Mouse (Mus musculus) intestine, postnatal 0 days (tissue): Measurements from ENCODE around the gene Hist3h2ba. TPM values are rescaled to one million over a fixed set of nuclear protein-coding genes. Genes with fewer than 3 reads are reported as not detected.

Experiments used
- ATAC-seq: fragments of 200-750 bp; cut with Nextera tagmentation; 2 replicates; pipeline ENCODE4 v1.8.0; 2017; ENCODE audit warnings: mild to moderate bottlenecking, moderate TSS enrichment, moderate library complexity
- H3K27ac ChIP-seq: fragments of 300-500 bp; sonication (generic); 2 replicates; pipeline ENCODE4 v1.5.1; 2014; ENCODE audit warnings: mild to moderate bottlenecking, low read depth, low read length, moderate library complexity
- H3K27me3 ChIP-seq: fragments of 300-500 bp; sonication (generic); replicated peaks from 2 replicates; pipeline ENCODE4 v1.6.1; 2014; ENCODE audit warnings: low read length, mixed read lengths; ENCODE audit not compliant: control insufficient read depth, insufficient read depth
- H3K36me3 ChIP-seq: fragments of 300-500 bp; sonication (generic); 2 replicates; pipeline ENCODE4 v1.6.1; 2014; ENCODE audit warnings: mild to moderate bottlenecking, moderate library complexity; ENCODE audit not compliant: control insufficient read depth, insufficient read depth
- H3K4me1 ChIP-seq: fragments of 300-500 bp; sonication (generic); replicated peaks from 2 replicates; pipeline ENCODE4 v1.6.1; 2014; ENCODE audit warnings: antibody characterized with exemption, low read length, mixed read lengths; ENCODE audit not compliant: control insufficient read depth, insufficient read depth
- H3K4me2 ChIP-seq: fragments of 300-500 bp; sonication (generic); replicated peaks from 2 replicates; pipeline ENCODE4 v1.6.1; 2014; ENCODE audit warnings: low read depth, mild to moderate bottlenecking, moderate library complexity
- H3K4me3 ChIP-seq: fragments of 300-500 bp; sonication (generic); 2 replicates; pipeline ENCODE4 v1.5.1; 2014; ENCODE audit warnings: low read depth, low read length
- H3K9ac ChIP-seq: fragments of 300-500 bp; sonication (generic); 2 replicates; pipeline ENCODE4 v1.6.1; 2014; ENCODE audit warnings: mild to moderate bottlenecking, low read depth, low read length
- H3K9me3 ChIP-seq: fragments of 300-500 bp; sonication (generic); 2 replicates; pipeline ENCODE4 v1.6.1; 2016; ENCODE audit warnings: mixed run types; ENCODE audit not compliant: control insufficient read depth
- CTCF ChIP-seq: sonication (generic); IDR thresholded peaks from 2 replicates; pipeline ENCODE4 v1.5.1; 2016; ENCODE audit warnings: low read depth, mild to moderate bottlenecking, control low read depth, antibody characterized with exemption, moderate library complexity
- WGBS: fragments of 180-500 bp; shearing (Covaris S2); extraction: QIAGEN DNeasy Blood & Tissue Kit; methylation state at CpG from one replicate; pipeline ENCODE4 v1.1.7; 2014; 5-methylcytosine and 5-hydroxymethylcytosine counted together
- microRNA-seq: library from miRNA; unstranded; fragments of <30 nt; microRNA quantifications from one replicate; pipeline ENCODE4, GENCODE M21; 2016
- polyA plus RNA-seq: library from polyadenylated mRNA; unstranded; fragments of >200 nt; fragmentation: Nextera tagmentation; extraction: Ambion mirVana; gene quantifications from 2 replicates; pipeline ENCODE4 v1.2.1, GENCODE M21; 2015

Gene Hist3h2ba
- polyA plus RNA-seq, 1 experiment from 2014 or later: 6.9 TPM

DNA sequence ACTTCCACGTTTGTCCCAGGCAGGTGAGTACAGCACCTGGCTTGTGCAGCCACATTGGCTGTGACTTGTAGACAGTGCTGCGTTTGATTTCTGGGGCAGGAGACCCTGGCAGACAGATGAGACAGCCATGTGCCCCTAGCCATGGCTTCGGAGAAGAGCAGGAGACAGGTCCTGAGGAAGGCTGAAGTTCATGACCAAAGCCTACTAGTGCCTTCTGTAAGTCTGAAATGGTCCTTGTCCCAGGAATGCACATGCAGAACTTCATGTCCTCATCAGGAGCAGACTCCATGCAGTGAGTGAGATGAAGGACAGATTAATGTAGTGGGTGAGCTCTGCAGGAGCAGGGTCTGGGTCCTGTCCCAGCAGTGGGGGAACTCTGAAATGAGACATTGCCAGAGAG is 43.2 kb downstream of the Hist3h2ba start:
- H3K27ac ChIP-seq: no peak overlapping the region
- H3K4me2 ChIP-seq: no peak overlapping the region
- no peak overlapping the region for H3K4me3 ChIP-seq
- WGBS: 79% methylated on average over 3 of the region's 3 CpGs
- H3K9ac ChIP-seq: no peak overlapping the region
- no peaks in the 10 kb centered on the region for H3K9me3 ChIP-seq
- ATAC-seq: no peak
- peaks cover 3% of the 10 kb centered on the region; the same call in 1 of the 2 replicates for H3K27me3 ChIP-seq
- TF ChIP-seq CTCF: no peak
- peaks cover 36% of the 10 kb centered on the region for H3K36me3 ChIP-seq
- H3K4me1 ChIP-seq: no peaks in the 10 kb centered on the region

DNA sequence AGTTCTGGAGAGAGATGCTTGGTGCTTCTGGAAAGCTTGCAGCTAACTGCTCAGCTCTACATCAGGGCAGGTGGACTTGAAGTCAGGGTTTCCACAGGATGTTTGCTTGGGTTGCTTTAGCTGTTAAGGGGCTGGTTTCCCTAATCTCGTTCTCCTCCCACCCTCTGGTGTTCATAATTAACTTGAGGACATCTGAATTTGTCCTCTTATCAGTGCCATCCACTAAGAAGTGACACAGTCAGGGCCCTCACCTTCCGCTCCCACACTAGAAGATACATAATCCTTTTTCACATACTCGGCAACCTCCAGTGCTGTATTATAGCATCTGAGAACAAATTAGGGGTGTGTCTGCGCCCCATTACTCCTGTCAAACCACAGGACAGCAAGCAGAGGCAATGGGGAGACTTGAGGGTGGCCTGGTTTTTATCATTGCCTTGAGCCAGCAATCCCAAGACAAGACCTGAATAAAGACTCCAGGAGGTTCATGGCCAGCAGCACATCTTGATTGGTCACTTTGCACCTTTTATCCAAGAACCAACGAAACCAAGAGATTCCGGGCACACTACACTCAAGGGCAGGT is 44.5 kb downstream of the Hist3h2ba start:
- H3K27ac ChIP-seq: no peak overlapping the region
- no peaks in the 10 kb centered on the region for H3K9me3 ChIP-seq
- ATAC-seq: no peak
- no peaks in the 10 kb centered on the region for H3K4me1 ChIP-seq
- H3K9ac ChIP-seq: no peak overlapping the region
- WGBS: 56% methylated on average over 6 of the region's 6 CpGs
- H3K4me3 ChIP-seq: no peak overlapping the region
- peaks cover 3% of the 10 kb centered on the region; the same call in 1 of the 2 replicates for H3K27me3 ChIP-seq
- peaks cover 26% of the 10 kb centered on the region for H3K36me3 ChIP-seq
- no peak overlapping the region for H3K4me2 ChIP-seq
- no peak for TF ChIP-seq CTCF

DNA sequence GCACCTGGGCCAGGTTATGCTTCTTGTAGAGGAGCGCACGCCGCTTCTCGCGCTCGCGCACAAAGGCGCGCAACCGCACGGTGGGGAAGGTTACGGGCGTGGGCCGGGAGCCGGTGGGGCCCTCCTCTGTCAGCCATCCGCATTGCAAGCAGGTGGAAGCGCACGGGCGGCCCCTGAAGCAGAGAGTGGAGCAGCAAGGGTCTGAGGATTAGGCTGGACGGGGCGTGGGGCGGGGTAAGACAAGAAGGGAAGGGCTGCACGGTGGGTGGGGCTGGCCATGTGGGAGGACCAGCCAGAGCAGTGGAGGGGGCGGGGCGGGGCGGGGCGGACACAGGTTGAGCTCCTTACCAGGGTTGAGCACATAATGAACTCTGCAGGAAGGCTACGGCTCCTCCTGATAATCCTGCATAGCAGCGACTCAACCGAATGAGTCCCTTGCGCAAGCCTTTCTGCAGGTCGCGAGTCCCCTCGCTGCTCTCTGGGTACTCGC is 45.7 kb downstream of the Hist3h2ba start:
- H3K27me3 ChIP-seq: peaks cover 3% of the 10 kb centered on the region; the same call in 1 of the 2 replicates
- WGBS: 3% methylated on average over 34 of the region's 35 CpGs
- H3K4me1 ChIP-seq: no peaks in the 10 kb centered on the region
- H3K36me3 ChIP-seq: peaks cover 14% of the 10 kb centered on the region
- H3K9ac ChIP-seq: no peak overlapping the region
- TF ChIP-seq CTCF: peak; percentile 51
- peak overlapping the region; percentile 34 for H3K4me3 ChIP-seq
- H3K9me3 ChIP-seq: no peaks in the 10 kb centered on the region
- peak; percentile 71 for ATAC-seq
- H3K27ac ChIP-seq: no peak overlapping the region
- peak overlapping the region; percentile 68 for H3K4me2 ChIP-seq

DNA sequence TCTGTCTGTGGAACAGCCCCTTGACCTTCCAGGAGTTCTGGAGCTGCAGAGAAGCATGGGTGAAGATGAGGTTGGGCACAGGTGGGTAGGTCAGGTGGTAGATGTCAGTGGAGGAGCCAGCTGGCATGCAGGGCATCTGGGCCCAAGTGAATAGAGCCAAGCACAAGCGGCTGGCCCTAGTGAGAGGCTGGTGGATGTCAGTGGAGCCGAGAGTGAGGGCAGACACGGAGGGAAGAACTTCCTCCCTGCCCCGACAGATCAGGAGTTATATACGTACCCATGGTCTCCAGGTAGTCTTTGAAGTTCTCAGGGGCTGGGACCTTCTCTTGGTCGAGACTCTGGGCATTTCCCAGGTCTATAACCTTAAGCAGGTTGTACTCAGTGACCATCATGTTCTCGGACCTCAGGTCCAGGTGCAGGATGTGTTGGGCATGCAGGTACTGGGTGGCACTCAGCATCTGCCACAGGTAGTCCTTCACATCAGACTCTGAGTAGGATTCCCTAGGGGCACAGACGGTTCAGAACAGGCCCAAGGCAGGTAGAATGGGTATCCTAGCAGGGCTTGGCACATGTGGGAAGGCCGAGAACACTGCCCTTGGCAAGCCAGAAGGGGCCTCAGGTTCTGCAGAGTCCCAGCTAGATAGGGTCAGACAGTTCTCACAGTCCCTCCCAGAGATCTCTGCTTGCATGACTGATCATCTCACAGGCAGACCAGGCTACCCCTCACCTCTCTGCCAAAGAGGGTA is 46.5 kb downstream of the Hist3h2ba start:
- no peak overlapping the region for H3K4me3 ChIP-seq
- no peak for TF ChIP-seq CTCF
- peaks cover 3% of the 10 kb centered on the region; the same call in 1 of the 2 replicates for H3K27me3 ChIP-seq
- peak overlapping the region; percentile 68 for H3K4me2 ChIP-seq
- no peaks in the 10 kb centered on the region for H3K4me1 ChIP-seq
- 89% methylated on average over 9 of the region's 9 CpGs for WGBS
- H3K9ac ChIP-seq: no peak overlapping the region
- H3K27ac ChIP-seq: no peak overlapping the region
- ATAC-seq: no peak
- peaks cover 5% of the 10 kb centered on the region for H3K36me3 ChIP-seq
- no peaks in the 10 kb centered on the region for H3K9me3 ChIP-seq

DNA sequence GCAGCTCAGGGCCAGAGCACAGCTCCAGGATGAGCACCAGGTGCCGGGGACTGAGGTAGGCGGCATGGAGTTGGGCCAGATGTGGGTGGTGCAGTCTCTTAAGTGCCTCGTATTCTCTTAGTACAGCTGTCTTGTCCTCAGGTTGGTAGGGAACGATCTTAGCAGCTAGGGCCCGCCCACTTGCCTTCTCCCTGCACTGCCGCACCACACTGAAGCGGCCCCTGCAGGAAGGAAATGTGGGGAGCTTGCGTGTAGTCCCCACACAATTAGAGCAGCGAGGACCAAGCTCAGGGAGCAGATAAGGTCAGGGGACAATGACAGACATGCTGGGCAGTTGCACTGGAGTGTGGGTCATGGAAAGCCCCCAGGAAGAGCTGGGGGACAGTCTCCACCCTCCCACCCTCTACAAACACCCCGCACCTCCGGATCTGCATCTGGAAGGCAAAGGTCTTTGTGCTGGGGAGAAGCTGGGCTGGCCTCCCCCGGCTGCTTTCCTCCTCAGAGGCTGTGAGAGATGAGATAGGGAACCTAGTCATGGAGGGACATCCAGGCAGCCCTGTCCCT is 47.2 kb downstream of the Hist3h2ba start:
- no peak overlapping the region for H3K4me3 ChIP-seq
- no peaks in the 10 kb centered on the region for H3K4me1 ChIP-seq
- H3K9me3 ChIP-seq: no peaks in the 10 kb centered on the region
- ATAC-seq: no peak
- H3K4me2 ChIP-seq: no peak overlapping the region
- no peaks in the 10 kb centered on the region for H3K36me3 ChIP-seq
- H3K9ac ChIP-seq: no peak overlapping the region
- TF ChIP-seq CTCF: peak; percentile 32; the same call in 1 of the 2 replicates
- peaks cover 3% of the 10 kb centered on the region; the same call in 1 of the 2 replicates for H3K27me3 ChIP-seq
- H3K27ac ChIP-seq: no peak overlapping the region
- WGBS: 56% methylated on average over 12 of the region's 12 CpGs

DNA sequence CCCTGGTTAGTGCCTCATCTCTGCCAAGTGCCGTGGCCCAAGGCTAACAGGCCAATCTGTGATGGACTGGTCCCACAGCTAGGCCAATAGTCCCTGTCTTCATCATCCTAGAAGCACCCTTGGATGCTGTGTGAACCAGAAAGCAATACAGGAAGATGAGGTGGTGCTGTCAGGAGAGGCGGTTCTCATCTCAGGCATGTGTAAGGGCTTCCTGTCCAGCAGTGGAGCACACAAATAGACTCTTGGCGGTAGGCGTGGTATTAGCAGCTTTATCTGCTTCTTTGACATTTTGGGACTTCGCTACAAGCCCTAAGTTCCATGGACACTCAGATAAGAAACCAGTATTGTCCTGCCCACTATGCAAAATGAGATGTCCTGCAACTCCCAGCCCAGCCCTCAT is 48.8 kb downstream of the Hist3h2ba start:
- no peak overlapping the region for H3K4me2 ChIP-seq
- TF ChIP-seq CTCF: no peak
- H3K4me3 ChIP-seq: no peak overlapping the region
- 80% methylated on average over 5 of the region's 5 CpGs for WGBS
- H3K4me1 ChIP-seq: no peaks in the 10 kb centered on the region
- H3K9ac ChIP-seq: no peak overlapping the region
- H3K36me3 ChIP-seq: no peaks in the 10 kb centered on the region
- ATAC-seq: no peak
- no peaks in the 10 kb centered on the region for H3K9me3 ChIP-seq
- peaks cover 3% of the 10 kb centered on the region; the same call in 1 of the 2 replicates for H3K27me3 ChIP-seq
- no peak overlapping the region for H3K27ac ChIP-seq

Small RNA genes within 50 kb of the gene (microRNA-seq; reads per million reads assigned to microRNA genes)
- gene Gm44313: not detected

Other genes with a start within 250 kb of the Hist3h2ba start
- not detected in 2 replicates for gene Olfr319, start 249.8 kb upstream of the Hist3h2ba start, polyA plus RNA-seq
- not detected in 2 replicates for gene Olfr318, start 224.9 kb upstream of the Hist3h2ba start, polyA plus RNA-seq
- gene Olfr317, start 209.7 kb upstream of the Hist3h2ba start, polyA plus RNA-seq: not detected in 2 replicates
- not detected in 2 replicates for gene Olfr316, start 196.2 kb upstream of the Hist3h2ba start, polyA plus RNA-seq
- not detected in 2 replicates for gene Olfr315, start 175.7 kb upstream of the Hist3h2ba start, polyA plus RNA-seq
- not detected in 2 replicates for gene Olfr314, start 166.0 kb upstream of the Hist3h2ba start, polyA plus RNA-seq
- gene Fam183b, start 147.0 kb upstream of the Hist3h2ba start, polyA plus RNA-seq: 1.9 and 4.1 TPM in 2 replicates
- gene Olfr313, start 133.9 kb upstream of the Hist3h2ba start, polyA plus RNA-seq: not detected in 2 replicates
- gene Olfr312, start 119.7 kb upstream of the Hist3h2ba start, polyA plus RNA-seq: not detected in 2 replicates
- gene Olfr311, start 109.7 kb upstream of the Hist3h2ba start, polyA plus RNA-seq: not detected in 2 replicates
- 1.6 and 1.9 TPM in 2 replicates for gene Gm12258, start 101.8 kb upstream of the Hist3h2ba start, polyA plus RNA-seq
- gene 2810021J22Rik, start 81.7 kb upstream of the Hist3h2ba start, polyA plus RNA-seq: 1.9 and 2.1 TPM in 2 replicates
- gene Zfp39, start 44.7 kb upstream of the Hist3h2ba start, polyA plus RNA-seq: 1.5 and 1.6 TPM in 2 replicates
- not detected in 2 replicates for gene Btnl10, start 31.0 kb upstream of the Hist3h2ba start, polyA plus RNA-seq
- 113 and 117 TPM in 2 replicates for gene Rnf187, start 10.0 kb upstream of the Hist3h2ba start, polyA plus RNA-seq
- gene Hist3h2a, start 5.8 kb downstream of the Hist3h2ba start, polyA plus RNA-seq: 15.8 and 16.7 TPM in 2 replicates
- gene Trim17, start 5.8 kb downstream of the Hist3h2ba start, polyA plus RNA-seq: 0.08 and 0.12 TPM in 2 replicates
- 8.9 and 9.7 TPM in 2 replicates for gene Trim11, start 29.2 kb downstream of the Hist3h2ba start, polyA plus RNA-seq
- gene Obscn, start 187.5 kb downstream of the Hist3h2ba start, polyA plus RNA-seq: 0.16 and 0.23 TPM in 2 replicates
- 3.4 and 4.1 TPM in 2 replicates for gene Iba57, start 214.8 kb downstream of the Hist3h2ba start, polyA plus RNA-seq
- 2.2 and 2.3 TPM in 2 replicates for gene Gjc2, start 234.3 kb downstream of the Hist3h2ba start, polyA plus RNA-seq
- gene Guk1, start 243.3 kb downstream of the Hist3h2ba start, polyA plus RNA-seq: 110 and 119 TPM in 2 replicates